Mouse (Mus musculus): ENCODE data around the gene Lsm2. TPM values are rescaled to one million over a fixed set of nuclear protein-coding genes. Genes with fewer than 3 reads are reported as not detected.
"Not testable (repeated sequence)": the region's sequence is repeated elsewhere in the genome, so short reads cannot be mapped to it uniquely, and the experiment has no call there.

Lsm2 gene
- polyA plus RNA-seq, 1 experiment from 2014 or later = 159 TPM

DNA sequence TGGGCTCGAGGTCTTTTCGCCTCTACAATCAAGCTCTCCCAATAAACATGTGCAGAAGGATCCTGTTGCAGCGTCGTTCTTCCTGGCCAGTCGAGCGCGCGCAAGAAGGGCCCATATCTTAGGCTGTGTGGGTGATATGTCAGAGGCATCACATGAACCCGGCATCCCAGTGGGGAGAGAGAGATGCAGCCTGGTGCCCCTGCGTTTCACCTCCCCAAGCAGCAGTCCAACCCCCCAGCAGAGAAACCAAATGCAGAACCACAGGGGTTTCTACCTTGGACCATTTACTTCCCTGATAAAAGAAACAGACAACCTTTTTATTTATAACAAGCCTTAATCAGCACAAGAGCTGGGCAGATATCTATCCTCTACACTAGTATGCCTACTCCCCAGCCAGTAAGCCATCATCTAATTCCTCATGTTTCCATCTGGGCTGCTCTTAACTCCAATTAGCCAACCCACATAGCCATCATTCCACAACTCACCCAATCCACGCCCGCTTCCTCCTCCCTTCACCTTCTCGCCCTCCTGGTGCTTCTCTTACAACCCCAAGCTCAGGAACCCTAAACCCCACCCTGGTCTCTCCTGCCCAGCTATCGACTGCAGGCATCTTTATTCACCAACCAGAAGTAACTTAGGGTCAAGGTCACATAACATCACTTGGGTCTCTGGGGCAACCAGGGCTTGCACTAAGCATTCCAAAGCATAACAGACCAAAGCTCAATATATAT is 14.9 kb downstream of the Lsm2 start:
- Histone ChIP-seq H3K4me2 (no peak overlapping the region), H3K36me3 (peaks cover 30% of the 10 kb centered on the region; the same call in 1 of the 2 replicates), H3K9me3 (no peaks in the 10 kb centered on the region), H3K27me3 (no peaks in the 10 kb centered on the region), H3K9ac (no peak overlapping the region), H3K4me3 (no peak overlapping the region), H3K27ac (no peak overlapping the region), H3K4me1 (peaks cover 15% of the 10 kb centered on the region)
- ATAC-seq (ENCODE audit: insufficient number of reproducible peaks, low FRiP score, low TSS enrichment, low read depth) = no peak
- 92% methylated on average over 13 of the region's 14 CpGs for WGBS

DNA sequence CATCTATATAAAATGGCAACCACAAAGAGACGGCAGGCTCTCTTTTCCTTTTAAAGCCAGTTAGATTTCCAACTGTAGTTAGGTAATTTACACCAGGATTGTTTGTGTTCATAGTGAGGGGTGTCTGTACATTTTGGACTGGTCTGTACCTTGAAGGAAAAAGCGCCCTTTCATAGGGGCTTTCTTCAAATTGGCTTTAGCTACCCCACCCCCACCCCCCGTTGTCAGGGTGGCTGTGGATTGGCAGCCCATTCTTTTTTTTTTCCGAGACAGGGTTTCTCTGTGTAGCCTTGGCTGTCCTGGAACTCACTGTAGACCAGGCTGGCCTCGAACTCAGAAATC is 15.5 kb downstream of the Lsm2 start:
- Histone ChIP-seq H3K4me1 (peaks cover 19% of the 10 kb centered on the region), H3K9ac (no peak overlapping the region), H3K9me3 (no peaks in the 10 kb centered on the region), H3K36me3 (peaks cover 25% of the 10 kb centered on the region; the same call in 1 of the 2 replicates), H3K4me2 (no peak overlapping the region), H3K4me3 (no peak overlapping the region), H3K27me3 (no peaks in the 10 kb centered on the region), H3K27ac (no peak overlapping the region)
- ATAC-seq (ENCODE audit: insufficient number of reproducible peaks, low FRiP score, low TSS enrichment, low read depth) = no peak
- 92% methylated on average over 5 of the region's 5 CpGs for WGBS

DNA sequence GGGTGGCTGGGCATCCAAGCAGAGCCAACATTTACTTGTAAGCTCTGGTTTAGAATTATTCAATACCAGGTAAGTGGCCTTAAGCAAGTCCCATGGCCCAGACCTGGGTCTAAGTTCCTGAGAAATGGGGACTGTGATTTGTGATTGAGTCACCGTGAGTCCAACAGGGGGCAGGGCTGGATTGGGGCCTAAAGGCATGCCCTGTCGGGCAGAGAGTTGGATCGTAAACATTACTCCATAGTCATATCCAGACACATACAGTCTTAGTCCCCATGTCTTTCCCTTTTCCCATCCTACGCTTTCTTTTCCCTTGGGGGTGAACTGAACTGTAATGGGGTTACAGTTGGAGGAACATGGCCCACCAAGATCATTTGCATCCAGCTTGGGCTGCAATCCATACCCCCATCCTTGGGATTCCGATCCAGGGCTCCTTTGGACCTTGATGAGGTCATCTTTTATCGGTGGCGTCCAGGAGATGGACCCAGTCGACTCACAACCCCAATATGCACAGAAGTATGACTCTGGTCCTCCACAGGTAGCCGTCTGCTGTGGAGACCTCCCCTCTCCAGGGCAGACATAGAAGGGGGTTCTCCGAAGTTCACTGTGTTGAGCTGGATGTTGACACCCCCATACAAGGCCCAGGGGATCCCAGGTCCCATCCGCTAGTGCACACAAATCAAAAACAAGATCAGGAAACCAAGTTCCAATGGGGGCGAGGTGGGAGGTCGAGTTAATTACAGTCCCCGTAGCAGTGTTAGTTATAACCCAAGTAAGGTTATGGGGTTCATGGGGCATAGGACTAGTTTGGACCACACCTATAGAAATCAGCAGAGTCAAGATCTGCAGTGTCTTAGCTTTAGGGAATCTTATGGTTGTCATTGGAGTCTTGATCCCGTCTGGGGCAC is 17.1 kb downstream of the Lsm2 start:
- peaks cover 33% of the 10 kb centered on the region for H3K4me1 ChIP-seq
- no peaks in the 10 kb centered on the region for H3K9me3 ChIP-seq
- no peak overlapping the region for H3K27ac ChIP-seq
- peak overlapping the region; percentile 95; the same call in 1 of the 2 replicates for H3K4me2 ChIP-seq
- H3K27me3 ChIP-seq = no peaks in the 10 kb centered on the region
- peaks cover 24% of the 10 kb centered on the region; the same call in 1 of the 2 replicates for H3K36me3 ChIP-seq
- ATAC-seq (ENCODE audit: insufficient number of reproducible peaks, low FRiP score, low TSS enrichment, low read depth) = no peak
- 87% methylated on average over 15 of the region's 15 CpGs for WGBS
- peak overlapping the region; percentile 93 for H3K4me3 ChIP-seq
- 0 out of 2 replicates have a peak overlapping the region, but pooled peaks have one; percentile 28 for H3K9ac ChIP-seq

DNA sequence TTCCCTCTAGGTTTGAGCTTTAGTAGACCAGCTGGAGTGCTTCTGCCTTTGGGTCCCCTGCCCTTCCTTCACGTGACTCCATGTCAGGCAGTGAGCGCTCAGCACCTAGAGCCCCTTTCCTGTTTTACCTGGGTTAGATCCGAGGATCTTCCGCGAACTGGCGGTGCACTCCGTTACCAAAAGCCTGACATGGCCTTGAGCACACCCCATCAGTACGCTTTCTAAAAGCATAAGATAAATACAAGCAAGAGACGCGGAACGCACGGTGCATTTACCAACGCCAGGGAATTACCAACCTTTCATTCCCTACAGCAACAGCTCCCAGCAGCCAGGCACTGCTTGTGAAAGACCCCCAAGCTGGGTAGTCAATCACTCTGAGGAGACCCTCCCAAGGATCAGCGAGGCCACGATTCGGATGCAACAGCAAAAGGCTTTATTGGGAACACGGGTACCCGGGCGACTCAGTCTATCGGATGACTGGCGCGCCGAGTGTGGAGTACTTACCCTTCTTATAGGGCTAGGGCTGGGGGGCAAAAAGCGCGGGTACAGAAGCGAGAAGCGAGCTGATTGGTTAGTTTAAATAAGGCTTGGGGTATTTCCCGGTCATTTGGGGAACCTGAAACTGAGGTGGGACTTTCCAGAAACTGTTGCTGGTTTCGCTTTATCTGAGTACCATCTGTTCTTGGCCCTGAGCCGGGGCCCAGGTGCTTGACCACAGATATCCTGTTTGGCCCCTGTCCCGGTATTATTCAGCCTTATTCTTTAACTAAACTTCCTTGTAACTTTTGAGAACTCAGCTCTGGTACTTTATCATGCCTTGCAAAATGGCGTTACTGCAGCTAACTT is 18.4 kb downstream of the Lsm2 start:
- peak overlapping the region; percentile 95 for H3K4me2 ChIP-seq
- H3K9ac ChIP-seq = peak overlapping the region; percentile 94
- WGBS = 19% methylated on average over 30 of the region's 32 CpGs
- H3K4me3 ChIP-seq = peak overlapping the region; percentile 93
- H3K4me1 ChIP-seq = peaks cover 33% of the 10 kb centered on the region
- H3K27ac ChIP-seq = peak overlapping the region; percentile 99
- ATAC-seq (ENCODE audit: insufficient number of reproducible peaks, low FRiP score, low TSS enrichment, low read depth); H3K27me3 ChIP-seq; H3K9me3 ChIP-seq: not testable (repeated sequence)
- H3K36me3 ChIP-seq = peaks cover 36% of the 10 kb centered on the region

DNA sequence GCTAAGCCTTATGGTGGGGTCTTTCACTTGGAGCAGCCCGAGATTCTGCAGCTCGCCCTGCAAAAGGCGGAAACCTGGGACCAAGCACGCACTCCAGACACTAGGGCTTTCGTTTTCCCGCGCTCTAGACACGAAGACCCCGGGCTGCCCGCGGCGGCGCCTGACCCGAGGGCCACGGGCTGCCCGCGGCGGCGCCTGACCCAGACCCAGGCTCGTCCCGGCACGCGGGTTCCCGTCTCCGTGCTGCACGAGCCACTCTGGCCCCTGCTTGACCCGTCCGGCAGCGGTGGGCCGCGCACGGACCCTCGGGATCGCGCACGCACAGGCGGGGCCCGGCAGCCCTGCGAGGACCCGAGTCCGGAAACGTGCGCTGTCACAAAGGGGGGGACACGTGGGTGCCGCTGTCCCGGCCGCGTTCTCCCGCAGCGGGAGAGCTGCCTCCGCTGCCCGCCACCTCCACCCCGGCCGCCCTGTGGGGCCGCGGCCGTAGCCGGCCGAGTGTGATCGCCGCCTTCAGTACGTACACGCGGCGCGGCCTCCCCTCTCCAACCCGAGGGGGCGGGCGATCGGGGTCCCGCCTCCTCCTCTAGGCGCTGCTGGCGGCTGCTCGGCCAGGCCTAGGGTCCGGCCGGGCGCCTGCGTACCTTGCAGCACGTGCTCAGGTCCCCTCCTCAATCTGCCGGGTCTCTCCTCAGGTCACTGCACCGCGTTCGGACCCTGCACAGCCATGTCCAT is 19.2 kb downstream of the Lsm2 start, which contains the start of gene Vars:
Gene Vars (plus strand): TSS at position 271 of the 735 bp plus-strand sequence.
- Histone ChIP-seq H3K27ac (peak within 1 kb of the TSS; percentile 99), H3K4me1 (peaks cover 33% of the 10 kb centered on the region), H3K4me2 (peak within 1 kb of the TSS; percentile 95), H3K36me3 (peaks cover 44% of the 10 kb centered on the region), H3K4me3 (peak within 1 kb of the TSS; percentile 93), H3K27me3 (no peaks in the 10 kb centered on the region), H3K9me3 (no peaks in the 10 kb centered on the region), H3K9ac (peak within 1 kb of the TSS; percentile 94)
- WGBS = under 1% methylated on average over 83 of the region's 83 CpGs
- peak; percentile 87 for ATAC-seq (ENCODE audit: insufficient number of reproducible peaks, low FRiP score, low TSS enrichment, low read depth)

DNA sequence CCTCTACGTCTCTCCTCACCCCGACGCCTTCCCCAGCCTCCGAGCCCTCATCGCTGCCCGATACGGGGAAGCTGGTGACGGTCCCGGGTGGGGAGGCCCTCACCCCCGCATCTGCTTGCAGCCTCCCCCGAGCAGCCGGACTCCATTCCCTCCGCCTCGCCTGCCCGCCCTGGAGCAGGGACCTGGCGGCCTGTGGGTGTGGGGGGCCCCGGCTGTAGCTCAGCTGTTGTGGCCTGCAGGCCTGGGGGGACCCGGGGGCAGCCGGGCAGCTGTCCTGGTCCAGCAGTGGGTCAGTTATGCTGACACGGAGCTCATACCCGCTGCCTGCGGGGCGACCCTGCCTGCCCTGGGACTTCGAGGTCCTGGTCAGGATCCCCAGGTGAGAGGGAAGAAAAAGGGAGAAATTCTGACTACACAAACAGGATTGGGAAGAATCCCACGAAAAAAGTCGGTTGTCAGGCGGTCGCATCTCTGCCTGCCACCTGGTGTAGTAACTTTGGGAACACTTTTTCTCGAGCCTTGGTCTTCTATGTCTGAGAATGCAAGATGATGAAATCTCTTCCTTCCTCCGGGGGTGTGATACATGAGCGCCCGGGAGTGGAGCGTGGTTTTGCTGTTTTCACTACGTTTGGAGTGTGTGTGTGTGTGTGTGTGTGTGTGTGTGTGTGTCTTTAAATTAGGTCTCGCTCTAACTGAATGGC is 19.9 kb downstream of the Lsm2 start:
- Histone ChIP-seq H3K4me1 (peaks cover 33% of the 10 kb centered on the region), H3K9me3 (no peaks in the 10 kb centered on the region), H3K9ac (peak overlapping the region; percentile 94), H3K36me3 (peaks cover 46% of the 10 kb centered on the region), H3K27ac (peak overlapping the region; percentile 99), H3K27me3 (no peaks in the 10 kb centered on the region), H3K4me3 (peak overlapping the region; percentile 93), H3K4me2 (peak overlapping the region; percentile 95)
- under 1% methylated on average over 35 of the region's 35 CpGs for WGBS
- ATAC-seq (ENCODE audit: insufficient number of reproducible peaks, low FRiP score, low TSS enrichment, low read depth) = 0 out of 2 replicates have a peak, but pooled peaks have one; percentile 0

DNA sequence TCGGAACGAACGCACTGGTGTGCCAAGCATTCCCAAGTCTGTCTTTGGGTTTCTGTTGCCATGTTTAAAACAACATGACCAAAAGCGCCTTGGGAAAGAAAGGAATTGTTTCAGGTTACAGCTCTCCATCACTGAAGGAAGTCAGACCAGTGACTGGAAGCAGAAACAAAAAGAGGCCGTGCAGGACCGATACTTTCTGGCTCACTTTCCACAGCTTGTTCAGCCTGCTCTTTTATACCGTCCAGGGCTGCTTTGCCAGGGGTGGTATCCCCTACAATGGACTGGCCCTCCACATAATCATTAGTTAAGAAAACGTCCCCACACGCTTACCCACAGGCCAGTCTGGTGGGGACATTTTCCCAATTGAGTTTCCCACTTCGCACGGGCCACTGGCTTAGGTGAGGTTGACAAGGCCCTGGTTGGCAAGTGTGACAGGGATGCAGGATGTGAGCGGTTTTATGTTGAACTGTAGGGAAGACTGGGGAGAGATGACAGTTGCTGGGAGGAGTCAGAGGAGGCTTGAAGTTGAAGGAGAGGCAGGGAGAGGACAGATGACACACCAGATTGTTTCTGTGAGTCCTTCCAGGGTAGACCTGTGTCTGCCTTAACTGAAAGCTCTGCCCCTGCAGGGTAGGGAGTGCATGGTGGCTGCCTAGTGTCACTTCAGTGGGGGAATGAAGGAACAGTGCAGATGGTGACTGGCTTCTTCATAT is 20.6 kb downstream of the Lsm2 start:
- Histone ChIP-seq H3K36me3 (peaks cover 47% of the 10 kb centered on the region), H3K27ac (peak overlapping the region; percentile 99), H3K4me1 (peaks cover 33% of the 10 kb centered on the region), H3K4me3 (peak overlapping the region; percentile 93), H3K4me2 (peak overlapping the region; percentile 95), H3K9ac (peak overlapping the region; percentile 94), H3K27me3 (no peaks in the 10 kb centered on the region), H3K9me3 (no peaks in the 10 kb centered on the region)
- 6% methylated on average over 12 of the region's 12 CpGs for WGBS
- no peak for ATAC-seq (ENCODE audit: insufficient number of reproducible peaks, low FRiP score, low TSS enrichment, low read depth)

DNA sequence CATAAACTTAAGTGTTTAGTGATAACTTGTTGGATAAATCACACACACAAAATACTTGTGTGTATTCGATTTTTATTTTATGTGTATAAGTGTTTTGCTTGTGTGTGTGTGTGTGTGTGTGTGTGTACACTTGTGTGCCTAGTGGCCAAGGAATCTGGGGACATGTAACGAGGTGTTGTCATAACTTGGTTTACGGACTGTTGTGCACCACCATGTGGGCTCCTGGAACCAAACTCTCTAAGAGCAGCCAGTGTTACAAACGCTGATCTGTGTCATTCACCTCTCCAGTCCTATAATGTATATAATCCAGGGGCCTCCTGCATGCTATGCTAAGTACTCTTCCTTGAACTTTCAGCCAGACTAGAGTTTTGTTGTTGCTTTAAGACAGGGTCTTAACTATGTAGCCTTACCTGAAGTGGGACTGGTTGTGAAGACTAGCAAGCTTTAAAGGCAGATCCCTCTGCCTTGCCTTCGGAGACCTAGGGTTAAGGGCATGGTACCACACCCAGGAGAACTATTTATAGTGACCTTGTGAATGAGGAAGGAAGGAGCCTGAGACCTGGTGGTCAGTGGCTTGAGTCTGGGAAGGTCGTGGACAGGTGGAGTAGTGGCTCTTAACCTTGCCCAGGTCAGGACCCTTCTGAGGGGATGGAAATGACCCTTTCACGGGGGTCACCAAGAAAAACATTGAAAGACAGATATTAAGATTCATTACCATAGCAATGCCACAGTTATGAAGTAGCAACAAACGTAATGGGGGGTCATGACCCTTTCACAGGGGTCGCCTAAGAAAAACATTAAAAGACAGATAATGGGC is 21.6 kb downstream of the Lsm2 start:
- Histone ChIP-seq H3K4me3 (no peak overlapping the region; the same call in 1 of the 2 replicates), H3K4me1 (peaks cover 33% of the 10 kb centered on the region), H3K9me3 (no peaks in the 10 kb centered on the region), H3K9ac (peak overlapping the region; percentile 94; the same call in 1 of the 2 replicates), H3K36me3 (peaks cover 47% of the 10 kb centered on the region), H3K4me2 (peak overlapping the region; percentile 95; the same call in 1 of the 2 replicates), H3K27me3 (no peaks in the 10 kb centered on the region), H3K27ac (no peak overlapping the region)
- WGBS = 56% methylated on average over 9 of the region's 9 CpGs
- ATAC-seq (ENCODE audit: insufficient number of reproducible peaks, low FRiP score, low TSS enrichment, low read depth) = no peak

DNA sequence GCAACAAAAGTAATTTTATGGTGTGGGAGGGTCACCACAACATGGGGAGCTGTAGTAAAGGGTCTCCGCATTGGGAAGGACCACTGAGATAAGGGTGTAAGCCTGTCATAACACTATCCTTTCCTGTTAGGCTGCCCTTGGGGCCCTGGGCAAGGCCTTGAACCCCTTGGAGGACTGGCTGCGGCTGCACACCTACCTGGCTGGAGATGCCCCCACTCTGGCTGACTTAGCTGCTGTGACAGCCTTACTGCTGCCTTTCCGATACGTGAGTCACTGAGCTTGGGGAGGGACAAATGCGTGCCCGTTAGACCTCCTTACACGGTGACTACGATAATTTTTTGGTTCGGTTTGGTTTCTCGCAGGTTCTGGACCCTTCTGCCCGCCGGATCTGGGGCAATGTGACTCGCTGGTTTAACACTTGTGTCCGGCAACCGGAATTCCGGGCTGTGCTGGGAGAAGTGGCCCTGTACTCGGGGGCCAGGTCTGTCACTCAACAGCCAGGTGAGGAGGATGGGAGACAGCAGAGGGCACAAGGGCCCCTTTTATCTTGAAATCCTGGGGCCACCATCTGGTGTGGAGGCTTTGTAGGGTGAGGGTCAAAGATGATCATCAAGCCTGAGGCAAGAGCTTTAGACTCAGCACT is 22.5 kb downstream of the Lsm2 start:
- Histone ChIP-seq H3K4me1 (peaks cover 28% of the 10 kb centered on the region), H3K27me3 (no peaks in the 10 kb centered on the region), H3K36me3 (peaks cover 49% of the 10 kb centered on the region), H3K4me2 (no peak overlapping the region), H3K27ac (no peak overlapping the region), H3K9ac (no peak overlapping the region), H3K9me3 (no peaks in the 10 kb centered on the region), H3K4me3 (no peak overlapping the region)
- no peak for ATAC-seq (ENCODE audit: insufficient number of reproducible peaks, low FRiP score, low TSS enrichment, low read depth)
- WGBS = 96% methylated on average over 17 of the region's 17 CpGs
